Mouse (Mus musculus) gastrocnemius, postnatal 10 days (tissue): ENCODE results near the gene Nfx1. TPM values are rescaled to one million over a fixed set of nuclear protein-coding genes. Genes with fewer than 3 reads are reported as not detected.

ENCODE experiments used
- DNase-seq: peaks from one replicate; pipeline ENCODE4 v3.0.0; 2021; ENCODE audit warnings: mixed read lengths
- total RNA-seq, 2 experiments: library from RNA; stranded (reverse); gene quantifications; 2 replicates each; pipeline ENCODE4 v1.2.3; 2021

Nfx1 gene
- total RNA-seq, 2 experiments from 2014 or later, result 23.9 to 33.3 TPM

DNA sequence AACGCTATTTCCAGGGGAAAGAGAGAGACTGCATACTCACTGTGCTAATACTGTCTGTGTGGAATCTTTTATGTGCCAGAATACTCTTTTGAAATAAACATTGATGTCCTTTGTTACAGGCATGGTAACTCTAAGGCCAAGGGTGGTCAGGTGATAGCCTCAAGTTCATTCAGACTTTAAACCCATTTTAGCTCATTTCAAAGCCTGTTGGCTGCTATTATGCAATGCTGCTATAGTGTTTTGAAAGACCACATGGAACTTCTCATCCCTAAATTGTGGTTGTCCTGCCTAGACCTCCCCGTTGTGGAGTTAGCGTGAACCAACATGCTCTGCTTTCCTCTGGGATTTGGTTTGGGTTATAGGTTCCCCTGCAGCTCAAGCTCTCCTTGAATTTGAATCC lies 5.0 kb downstream of the Nfx1 start:
- no peak for DNase-seq

DNA sequence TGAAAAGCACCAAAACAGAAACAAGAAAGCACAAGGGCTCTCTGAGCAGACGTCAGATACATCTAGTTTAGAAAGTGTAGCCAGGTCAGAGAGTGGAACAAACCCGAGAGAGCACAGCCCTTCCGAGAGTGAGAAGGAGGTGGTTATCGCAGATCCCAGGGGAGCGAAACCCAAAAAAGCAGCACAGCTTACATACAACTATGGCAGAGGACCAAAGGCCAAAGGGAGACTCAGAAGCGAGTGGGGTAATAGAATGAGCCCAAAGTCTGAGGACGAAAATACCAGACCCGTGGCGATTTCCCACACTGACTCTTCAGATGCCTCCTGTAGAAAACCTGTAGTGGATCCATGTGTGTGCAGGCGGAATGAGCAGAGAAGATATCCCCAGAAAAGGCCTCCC lies 5.9 kb downstream of the Nfx1 start:
- no peak for DNase-seq

- DNase-seq, result no peak
These were observed 8.7 kb downstream of the Nfx1 start for GRCm38 (mm10) chr4:40979430-40979829.

- DNase-seq, result no peak
These were observed 11.8 kb downstream of the Nfx1 start for GRCm38 (mm10) chr4:40982486-40982885.

DNA sequence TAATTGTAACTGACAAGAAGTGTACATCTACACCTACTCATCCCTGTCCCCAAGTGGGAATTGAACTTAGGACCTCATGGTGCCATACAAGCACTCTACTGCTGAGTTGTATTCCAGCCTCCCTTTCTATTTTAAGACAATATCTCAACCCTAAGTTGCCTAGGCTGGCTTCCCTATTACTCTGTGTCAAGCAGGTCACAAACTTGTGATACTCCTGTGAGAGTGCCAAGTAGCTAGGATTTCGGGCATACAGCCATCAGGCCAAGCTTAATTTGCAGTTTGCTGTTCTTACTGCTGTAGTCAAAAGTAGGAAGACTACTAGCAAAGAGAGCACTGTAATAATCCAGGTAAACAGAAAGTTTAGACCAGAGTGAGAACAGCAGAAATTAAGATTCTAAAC lies 13.0 kb downstream of the Nfx1 start:
- peak; percentile 47 for DNase-seq

GRCm38 (mm10) chr4:40989633-40990032 lies 18.9 kb downstream of the Nfx1 start:
- DNase-seq, result no peak

DNA sequence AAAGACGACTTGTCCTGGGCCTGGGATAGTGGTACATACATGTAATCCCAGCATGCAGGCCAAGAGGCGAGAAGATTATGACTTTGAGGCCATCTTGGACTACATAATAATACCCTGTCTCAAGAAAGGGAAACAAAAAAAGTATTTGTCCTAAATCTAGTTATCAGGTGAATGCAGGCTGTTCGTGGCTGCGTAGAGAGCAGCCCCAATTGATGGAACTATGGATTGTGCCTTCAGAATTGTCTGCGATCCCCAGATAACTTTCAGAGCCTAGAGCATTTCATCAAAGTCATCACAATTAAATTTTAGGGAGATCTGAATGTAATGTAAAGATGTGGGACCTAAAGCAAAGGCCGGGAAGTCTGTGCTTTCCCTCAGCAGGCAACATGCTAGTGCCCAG lies 25.6 kb downstream of the Nfx1 start:
- DNase-seq, result no peak

DNA sequence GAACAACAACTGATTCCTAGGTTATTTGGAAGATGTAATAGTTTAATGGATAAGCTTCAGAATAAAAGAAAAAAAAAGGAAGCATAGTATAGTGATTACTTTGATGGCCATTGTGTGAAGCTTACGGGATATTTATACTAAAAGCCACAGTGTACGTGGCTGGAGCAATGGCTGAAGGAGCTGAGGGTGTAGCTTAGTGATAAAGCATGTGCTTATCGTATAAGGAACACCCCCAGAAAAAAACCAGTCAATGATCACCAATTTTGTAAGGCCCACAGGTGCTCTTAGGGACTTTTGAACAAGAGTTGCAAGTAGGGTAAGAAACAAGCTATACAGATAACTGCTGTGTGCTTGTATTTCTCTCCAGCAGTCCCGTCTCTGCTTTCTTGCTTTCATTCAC lies 27.2 kb downstream of the Nfx1 start:
- DNase-seq, result no peak

- no peak for DNase-seq
These were observed 29.6 kb downstream of the Nfx1 start for GRCm38 (mm10) chr4:41000271-41000670.

DNA sequence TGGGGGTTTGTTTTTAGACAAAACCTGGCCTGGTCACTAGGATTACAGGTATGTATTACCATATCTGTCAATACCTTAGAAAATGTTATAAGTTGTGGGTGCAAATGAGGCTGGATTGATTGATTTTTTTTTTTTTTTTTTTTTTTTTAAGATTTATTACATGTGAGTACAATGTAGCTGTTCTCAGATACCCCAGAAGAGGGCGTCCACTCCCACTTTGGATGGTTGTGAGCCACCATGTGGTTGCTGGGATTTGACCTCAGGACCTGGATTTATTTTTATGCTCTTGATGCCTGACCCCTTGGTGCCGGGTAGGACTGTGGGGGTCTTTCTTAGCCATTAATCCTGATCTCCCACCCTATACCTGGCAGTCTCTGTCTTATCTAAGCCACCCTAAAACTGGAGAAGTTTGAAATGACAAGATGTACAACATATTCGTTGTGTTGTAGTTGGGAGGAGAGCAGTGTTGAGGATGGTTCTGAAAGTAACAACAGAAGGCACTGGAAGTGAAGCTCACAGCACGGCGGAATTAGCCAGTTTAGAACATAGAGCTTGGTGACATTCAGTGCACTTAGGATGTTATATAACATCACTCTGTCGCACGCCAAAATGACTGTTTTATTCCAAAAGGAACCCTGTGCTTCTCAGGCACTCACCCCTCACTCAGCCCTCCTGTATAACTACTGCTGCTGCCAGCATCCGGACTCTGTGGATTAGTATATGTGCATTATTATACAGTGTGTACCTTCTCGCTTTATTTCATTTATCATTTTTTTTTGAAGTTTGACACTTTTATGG lies 30.3 kb downstream of the Nfx1 start:
- no peak for DNase-seq

- DNase-seq, result no peak
These were observed 42.6 kb downstream of the Nfx1 start for GRCm38 (mm10) chr4:41013351-41013750.

GRCm38 (mm10) chr4:41015798-41016197 lies 45.1 kb downstream of the Nfx1 start:
- DNase-seq, result no peak

- no peak for DNase-seq
These were observed 50.4 kb downstream of the Nfx1 start for GRCm38 (mm10) chr4:41021094-41021493.

- DNase-seq, result no peak
These were observed 55.5 kb downstream of the Nfx1 start for GRCm38 (mm10) chr4:41026086-41026787.

- no peak for DNase-seq
These were observed 57.2 kb downstream of the Nfx1 start for GRCm38 (mm10) chr4:41027872-41028271.

DNA sequence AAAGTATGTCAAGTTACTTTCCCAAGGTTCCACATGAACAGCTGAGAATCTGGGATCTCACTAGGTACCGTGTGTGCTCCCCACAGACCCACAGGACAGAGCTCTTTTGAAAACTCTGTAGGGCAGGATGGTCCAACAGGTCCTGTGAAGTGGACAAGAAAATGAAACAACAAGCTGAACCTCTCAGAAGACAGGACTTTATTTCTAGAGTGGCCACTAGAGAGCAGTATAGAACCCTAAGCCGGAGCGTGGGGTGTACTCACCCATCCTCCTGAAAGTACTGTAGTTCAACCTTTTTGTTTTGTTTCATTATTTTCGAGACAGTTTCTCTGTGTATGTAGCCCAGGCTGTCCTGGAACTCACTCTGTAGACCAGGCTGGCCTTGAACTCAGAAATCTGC lies 57.6 kb downstream of the Nfx1 start:
- DNase-seq, result no peak

DNA sequence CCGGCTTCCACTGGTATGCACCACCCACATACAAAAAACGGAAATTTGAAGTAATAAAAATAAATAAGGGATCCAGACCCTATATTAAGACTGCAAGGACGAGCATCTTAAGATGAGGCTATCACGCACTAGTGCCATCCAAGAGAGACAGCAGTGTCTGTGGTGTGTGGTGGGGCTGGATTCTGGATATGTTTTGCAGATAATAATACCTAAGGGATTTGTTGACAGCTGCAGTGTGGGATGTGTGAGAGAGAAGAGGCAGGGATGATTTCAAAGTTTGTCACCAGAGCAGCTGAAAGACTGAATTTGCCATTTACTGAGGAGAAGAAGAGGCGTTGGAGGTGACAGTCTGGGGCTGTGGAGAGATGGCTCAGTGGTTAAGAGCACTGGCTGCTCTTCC lies 58.7 kb downstream of the Nfx1 start:
- DNase-seq, result no peak

DNA sequence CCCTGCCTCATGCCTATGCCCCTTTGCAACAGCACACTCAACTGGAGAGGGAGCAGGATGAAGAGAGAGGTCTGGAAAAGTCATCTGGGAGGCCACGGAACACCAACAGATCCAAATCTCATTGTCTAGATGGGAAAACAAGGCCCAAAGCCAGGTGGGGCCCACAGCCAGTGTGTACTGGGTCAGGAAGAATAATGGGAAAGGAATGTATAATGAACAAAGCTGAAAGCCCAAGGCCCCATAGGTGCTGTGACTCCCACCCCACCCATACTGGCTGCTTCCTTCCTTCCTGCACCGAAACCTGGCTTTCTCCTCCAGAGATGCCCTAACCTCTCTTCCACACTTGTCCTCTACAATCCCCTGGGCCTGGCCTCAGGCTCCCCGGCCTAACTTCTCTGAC lies 60.5 kb downstream of the Nfx1 start:
- no peak for DNase-seq

GRCm38 (mm10) chr4:41037942-41038341 lies 67.2 kb downstream of the Nfx1 start:
- no peak for DNase-seq

DNA sequence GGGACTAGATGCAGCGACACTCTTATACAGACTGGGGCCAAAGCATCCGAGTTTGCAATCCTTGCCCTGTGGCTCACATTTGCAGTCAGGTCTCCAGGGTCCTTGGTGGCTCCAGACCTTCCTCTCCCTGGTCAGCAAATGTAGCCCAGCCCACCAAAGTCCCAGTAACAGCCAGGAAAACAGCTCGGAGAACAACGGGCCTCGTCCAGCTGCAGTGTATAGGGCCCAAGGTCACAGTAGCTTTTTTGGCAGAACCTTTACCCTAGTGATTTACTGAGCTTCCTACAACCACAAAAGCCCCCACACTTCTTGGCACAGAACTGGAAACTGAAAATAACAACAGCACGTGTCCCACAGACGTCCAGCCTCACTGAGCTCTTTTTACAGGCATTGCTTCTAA lies 70.3 kb downstream of the Nfx1 start:
- DNase-seq, result no peak

GRCm38 (mm10) chr4:41042880-41043279 lies 72.2 kb downstream of the Nfx1 start:
- no peak for DNase-seq

- no peak for DNase-seq
These were observed 73.3 kb downstream of the Nfx1 start for GRCm38 (mm10) chr4:41043961-41044360.

- no peak for DNase-seq
These were observed 74.6 kb downstream of the Nfx1 start for GRCm38 (mm10) chr4:41045288-41045687.

DNA sequence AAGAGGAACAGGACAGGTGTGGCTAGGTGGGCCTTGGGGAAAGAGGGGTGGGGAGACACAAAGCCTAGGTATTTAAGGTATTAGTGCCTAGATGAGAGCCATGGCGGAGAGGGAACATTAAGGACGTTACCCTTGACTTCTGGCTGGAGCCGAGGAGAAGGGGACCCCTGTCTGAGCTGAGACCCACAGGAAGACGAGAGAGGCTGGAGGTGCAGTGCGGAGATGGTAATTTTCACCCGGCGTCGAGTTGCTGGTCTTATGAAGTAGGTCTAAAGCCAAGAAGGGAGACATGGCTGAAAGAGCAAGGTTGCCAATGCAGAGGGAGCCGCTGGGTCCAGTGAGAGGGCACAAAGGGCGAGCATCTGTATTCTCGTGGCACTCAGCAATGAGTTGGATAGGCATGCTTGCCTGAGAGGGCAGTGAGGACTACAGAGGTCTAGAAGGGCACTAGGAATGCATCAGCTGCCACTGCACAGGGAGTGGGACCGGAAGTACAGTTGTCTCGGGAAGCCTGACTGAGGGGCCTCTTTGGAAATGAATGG lies 75.6 kb downstream of the Nfx1 start:
- DNase-seq, result no peak
